Mouse (Mus musculus) G1E (cell line): ENCODE data around the gene Itprid1. TPM values are rescaled to one million over a fixed set of nuclear protein-coding genes. Genes with fewer than 3 reads are reported as not detected.

Experiments used
- ATAC-seq: 2 replicates; pipeline ENCODE4 v1.8.0; 2016; ENCODE audit warnings: mild to moderate bottlenecking; ENCODE audit not compliant: insufficient number of reproducible peaks, poor library complexity, low FRiP score, severe bottlenecking; ENCODE audit errors: extremely low read depth
- DNase-seq: peaks from one replicate; pipeline ENCODE4 v3.0.0; 2012; ENCODE audit warnings: low spot score
- H3K27me3 ChIP-seq: 2 replicates; pipeline ENCODE4 v1.6.1; 2012; ENCODE audit warnings: mild to moderate bottlenecking, low read length, inconsistent platforms; ENCODE audit not compliant: insufficient read depth
- H3K36me3 ChIP-seq: replicated peaks from 2 replicates; pipeline ENCODE3; 2012; ENCODE audit warnings: mild to moderate bottlenecking, inconsistent platforms
- H3K4me1 ChIP-seq: 2 replicates; pipeline ENCODE4 v1.6.1; 2012; ENCODE audit warnings: low read depth, low read length, inconsistent platforms, mixed read lengths; ENCODE audit not compliant: insufficient read depth
- H3K4me3 ChIP-seq: 2 replicates; pipeline ENCODE4 v1.5.1; 2012; ENCODE audit warnings: low read depth, mild to moderate bottlenecking, inconsistent platforms, low read length, moderate library complexity, mixed read lengths
- H3K9me3 ChIP-seq: replicated peaks from 2 replicates; pipeline ENCODE4 v1.6.1; 2012; ENCODE audit warnings: inconsistent platforms
- CTCF ChIP-seq: IDR thresholded peaks from 2 replicates; pipeline ENCODE4 v1.5.1; 2012; ENCODE audit warnings: low read depth, low read length, inconsistent platforms, mixed read lengths
- GATA1 ChIP-seq: IDR thresholded peaks from 2 replicates; pipeline ENCODE4 v1.6.1; 2012; ENCODE audit warnings: borderline replicate concordance, low read length, inconsistent platforms, mixed read lengths
- GATA2 ChIP-seq: IDR thresholded peaks from 2 replicates; pipeline ENCODE4 v1.6.1; 2012; ENCODE audit warnings: low read depth, low read length, inconsistent platforms, borderline replicate concordance
- POLR2AphosphoS5 ChIP-seq: IDR thresholded peaks from 2 replicates; pipeline ENCODE4 v1.6.1; 2012; ENCODE audit warnings: low read depth, low read length, inconsistent platforms; ENCODE audit not compliant: insufficient replicate concordance
- TAL1 ChIP-seq: conservative IDR thresholded peaks from 2 replicates; pipeline ENCODE4 v1.6.1; 2012; ENCODE audit warnings: low read depth, low read length, inconsistent platforms, mixed read lengths
- polyA plus RNA-seq: library from polyadenylated mRNA; stranded (reverse); fragments of >175 nt; gene quantifications from 2 replicates; pipeline ENCODE4 v1.2.3, GENCODE M21; 2012
- total RNA-seq, 2 experiments: library from RNA; stranded (forward) in 1 of 2; stranded (reverse) in 1 of 2; fragments of 200-1000 nt in 1 of 2; fragments of >200 nt in 1 of 2; fragmentation: Nextera tagmentation in 1 of 2; gene quantifications; 2 replicates each; pipeline ENCODE4 v1.2.3; 2014 to 2017

Gene Itprid1
- total and polyA plus RNA-seq, 3 experiments, result not detected

DNA sequence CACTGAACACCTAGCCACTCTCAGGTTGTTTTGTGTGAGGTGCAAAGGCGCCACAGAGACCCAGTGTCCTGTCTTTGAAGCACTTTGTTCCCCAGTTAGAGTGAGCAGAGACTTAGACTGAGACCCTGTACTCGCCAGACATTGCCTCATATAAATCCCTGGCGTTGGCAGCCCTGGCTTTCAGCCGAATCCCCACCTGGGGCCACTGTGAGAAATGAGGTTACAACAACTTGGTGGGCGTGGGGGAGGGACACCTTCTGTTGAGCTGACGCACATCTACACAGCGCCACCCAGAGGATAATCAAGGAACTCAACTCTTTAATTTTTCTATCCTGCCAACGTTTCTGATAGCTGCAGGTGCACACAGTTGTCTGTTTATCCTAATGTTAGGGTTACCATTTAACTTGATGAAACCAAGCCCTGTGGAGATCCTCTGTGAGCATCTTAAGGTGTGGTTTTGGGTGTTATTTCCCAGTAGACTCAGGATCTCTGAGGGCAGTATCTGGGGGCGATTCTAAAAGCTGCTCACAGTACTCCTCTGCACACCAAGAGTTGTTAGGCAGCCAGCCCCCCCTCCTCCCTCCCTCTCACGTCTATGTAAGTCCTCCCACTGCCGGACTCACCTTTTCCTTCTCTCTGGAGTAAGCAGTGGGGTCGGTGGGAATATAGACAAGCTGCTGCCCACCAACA, 32.6 kb upstream of the Itprid1 start:
- ATAC-seq, result no peak
- Histone ChIP-seq H3K4me1 (no peaks in the 10 kb centered on the region), H3K36me3 (no peaks in the 10 kb centered on the region), H3K27me3 (no peaks in the 10 kb centered on the region), H3K9me3 (no peaks in the 10 kb centered on the region), H3K4me3 (no peak overlapping the region)
- DNase-seq, result no peak
- TF ChIP-seq GATA2, result no peak
- no peak for TF ChIP-seq POLR2AphosphoS5
- TF ChIP-seq CTCF, result no peak
- no peak for TF ChIP-seq TAL1
- TF ChIP-seq GATA1, result no peak

- DNase-seq, result no peak
- no peaks in the 10 kb centered on the region for H3K36me3 ChIP-seq
- H3K9me3 ChIP-seq, result no peaks in the 10 kb centered on the region
- no peaks in the 10 kb centered on the region for H3K27me3 ChIP-seq
- H3K4me1 ChIP-seq, result no peaks in the 10 kb centered on the region
- no peak for TF ChIP-seq TAL1
- no peak for TF ChIP-seq GATA2
- TF ChIP-seq POLR2AphosphoS5, result no peak
- no peak for ATAC-seq
- no peak overlapping the region for H3K4me3 ChIP-seq
Observed at GRCm38 (mm10) chr6:55804681-55805000, 32.1 kb upstream of the Itprid1 start.

- Histone ChIP-seq H3K4me3 (no peak overlapping the region), H3K36me3 (no peaks in the 10 kb centered on the region), H3K27me3 (no peaks in the 10 kb centered on the region), H3K9me3 (no peaks in the 10 kb centered on the region), H3K4me1 (no peaks in the 10 kb centered on the region)
- TF ChIP-seq POLR2AphosphoS5 (no peak), GATA1 (no peak), CTCF (no peak), GATA2 (no peak), TAL1 (no peak)
- ATAC-seq (no peak), DNase-seq (no peak)
Observed at GRCm38 (mm10) chr6:55805291-55806137, 31.2 kb upstream of the Itprid1 start.

DNA sequence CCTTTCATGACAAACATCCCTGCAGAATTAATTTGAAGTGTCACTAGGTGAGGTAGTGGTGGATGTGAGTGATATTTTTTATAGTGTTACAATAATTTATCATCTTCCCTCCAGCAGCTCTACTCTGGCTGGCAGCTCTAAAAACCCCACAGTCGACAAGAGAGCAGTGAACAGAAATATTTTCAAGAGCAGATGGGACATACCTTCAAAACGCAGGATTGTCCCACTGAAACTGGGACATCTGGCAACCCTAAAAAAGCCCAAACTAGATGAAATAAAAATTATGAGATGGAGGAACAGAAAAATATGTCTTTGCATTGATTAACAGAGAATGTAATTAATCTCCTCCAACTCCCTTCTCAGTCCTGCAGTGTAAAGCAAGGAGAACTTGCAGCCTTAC, 30.2 kb upstream of the Itprid1 start:
- no peaks in the 10 kb centered on the region for H3K27me3 ChIP-seq
- H3K9me3 ChIP-seq, result no peaks in the 10 kb centered on the region
- DNase-seq, result no peak
- no peak overlapping the region for H3K4me3 ChIP-seq
- no peak for ATAC-seq
- TF ChIP-seq GATA1 (no peak), POLR2AphosphoS5 (no peak), GATA2 (no peak), TAL1 (no peak), CTCF (no peak)
- H3K36me3 ChIP-seq, result no peaks in the 10 kb centered on the region
- H3K4me1 ChIP-seq, result no peaks in the 10 kb centered on the region

- ATAC-seq (no peak), DNase-seq (no peak)
- Histone ChIP-seq H3K4me3 (no peak overlapping the region), H3K27me3 (no peaks in the 10 kb centered on the region), H3K4me1 (no peaks in the 10 kb centered on the region), H3K9me3 (no peaks in the 10 kb centered on the region), H3K36me3 (no peaks in the 10 kb centered on the region)
- TF ChIP-seq POLR2AphosphoS5, result no peak
- TF ChIP-seq TAL1, result no peak
- no peak for TF ChIP-seq GATA2
- TF ChIP-seq CTCF, result no peak
- no peak for TF ChIP-seq GATA1
Observed at GRCm38 (mm10) chr6:55808692-55809091, 28.0 kb upstream of the Itprid1 start.

DNA sequence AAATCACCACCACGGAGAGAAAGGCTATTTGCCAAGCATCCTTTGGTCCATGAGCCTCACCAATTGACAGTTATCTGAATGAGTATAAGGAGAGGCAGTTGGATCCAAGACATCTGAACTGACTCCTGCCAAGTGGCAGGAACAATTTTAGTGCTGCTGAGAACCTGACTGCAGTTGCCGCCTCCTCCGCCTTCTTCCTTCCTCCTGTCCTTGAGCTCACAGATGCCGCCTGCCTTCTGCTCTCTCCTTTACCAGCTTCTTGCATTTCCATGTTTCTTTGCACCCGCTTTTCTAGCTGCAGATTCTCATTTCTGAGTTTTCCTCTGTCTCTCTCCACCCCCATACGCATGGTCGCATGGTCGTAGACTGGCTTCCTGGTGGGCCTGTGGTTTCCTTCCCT, 25.5 kb upstream of the Itprid1 start:
- H3K4me1 ChIP-seq, result no peaks in the 10 kb centered on the region
- DNase-seq, result no peak

More for the DNA sequence above, 25.5 kb upstream of the Itprid1 start:
- TF ChIP-seq TAL1 (no peak), CTCF (no peak), GATA2 (no peak), POLR2AphosphoS5 (no peak), GATA1 (no peak)
- no peaks in the 10 kb centered on the region for H3K36me3 ChIP-seq
- H3K4me3 ChIP-seq, result no peak overlapping the region
- no peaks in the 10 kb centered on the region for H3K27me3 ChIP-seq
- H3K9me3 ChIP-seq, result no peaks in the 10 kb centered on the region
- no peak for ATAC-seq
